ENCODE assay signal across 24 mouse cellular contexts in genomic region chr3:79569351-79569681, GRCm38 (mm10). TPM values are rescaled to one million over a fixed set of nuclear protein-coding genes. Genes with fewer than 3 reads are reported as not detected.
DNase-seq lines count a peak whose midpoint lies in the region; ATAC-seq and TF ChIP-seq lines count a peak whose summit lies in the region.
"Had no signal": no experiment of that assay in that cellular context is flagged by ENCODE, and none has a peak within 500 bp of the region (broad histone marks: within the 10 kb centered on the region; RNA-seq: fewer than 3 reads in every experiment).

No protein-coding gene starts in this region.

- TF ChIP-seq CTCF in liver, postnatal 0 days (IDR thresholded peaks at IDR 0.05; ENCODE audit: low read depth) = no peak
- no peak for TF ChIP-seq CTCF in MEL (IDR thresholded peaks at IDR 0.05 in 2 of 3, conservative IDR thresholded peaks at IDR 0.05 in 1 of 3; ENCODE audit: control insufficient read depth in 1 of 3, insufficient read depth in 1 of 3, low read depth in 2 of 3, low read length in 3 of 3, poor library complexity in 1 of 3, severe bottlenecking in 1 of 3)
- no peak for TF ChIP-seq CTCF in bone marrow macrophage, adult 2 months (IDR thresholded peaks at IDR 0.05; ENCODE audit: low read depth, low read length)

- no peak overlapping the region for H3K9ac ChIP-seq in liver, embryonic 12.5 days
- no peak overlapping the region for H3K9ac ChIP-seq in liver, postnatal 0 days (replicated peaks)
- no peak overlapping the region for H3K9ac ChIP-seq in liver, embryonic 15.5 days
- no peak overlapping the region for H3K9ac ChIP-seq in liver, embryonic 11.5 days (ENCODE audit: low read depth, low read length)
- H3K9ac ChIP-seq in MEL (ENCODE audit: control insufficient read depth, low read depth, low read length, poor library complexity, severe bottlenecking) = no peak overlapping the region; the same call in 1 of the 2 replicates
- H3K9ac ChIP-seq: embryonic facial prominence, embryonic 13.5 days; embryonic facial prominence, embryonic 15.5 days; forebrain, embryonic 12.5 days had no signal

- H3K4me1 ChIP-seq in liver, embryonic 12.5 days = peaks cover 62% of the 10 kb centered on the region
- peaks cover 21% of the 10 kb centered on the region for H3K4me1 ChIP-seq in liver, postnatal 0 days (ENCODE audit: insufficient read depth)
- H3K4me1 ChIP-seq in liver, embryonic 15.5 days (replicated peaks) = peaks cover 61% of the 10 kb centered on the region
- peaks cover 23% of the 10 kb centered on the region for H3K4me1 ChIP-seq in liver, embryonic 11.5 days (replicated peaks; ENCODE audit: control insufficient read depth, insufficient read depth, low read length)
- H3K4me1 ChIP-seq in MEL (ENCODE audit: control insufficient read depth in 1 of 2, insufficient read depth in 2 of 2, low read length in 2 of 2) = peaks cover 15 to 19% of the 10 kb centered on the region in 2 experiments; a peak in 3 of 4 replicates
- peaks cover 19% of the 10 kb centered on the region for H3K4me1 ChIP-seq in bone marrow macrophage, adult 2 months (ENCODE audit: control insufficient read depth, insufficient read depth, low read length)

- H3K4me2 ChIP-seq in liver, embryonic 12.5 days = no peak overlapping the region
- no peak overlapping the region for H3K4me2 ChIP-seq in liver, postnatal 0 days (ENCODE audit: low read depth, low read length)
- no peak overlapping the region for H3K4me2 ChIP-seq in liver, embryonic 15.5 days
- H3K4me2 ChIP-seq in liver, embryonic 11.5 days = no peak overlapping the region
- H3K4me2 ChIP-seq: embryonic facial prominence, embryonic 13.5 days; embryonic facial prominence, embryonic 15.5 days; forebrain, embryonic 12.5 days had no signal

- peaks cover 23% of the 10 kb centered on the region for H3K79me2 ChIP-seq in MEL (ENCODE audit: control insufficient read depth, insufficient read depth, low read length, poor library complexity)

- no peak for ATAC-seq in liver, embryonic 12.5 days
- ATAC-seq in liver, postnatal 0 days = no peak
- no peak for ATAC-seq in liver, embryonic 15.5 days (ENCODE audit: insufficient read depth)
- ATAC-seq in liver, embryonic 11.5 days (replicated peaks; ENCODE audit: low FRiP score) = no peak
- ATAC-seq: activated CD4-positive, CD25-positive, alpha-beta regulatory T cell, adult 4 months; forebrain, embryonic 14.5 days; forebrain, embryonic 16.5 days; Patski had no signal

- H3K27ac ChIP-seq in liver, embryonic 12.5 days = peak overlapping the region; percentile 95; the same call in 1 of the 2 replicates
- H3K27ac ChIP-seq in liver, postnatal 0 days (ENCODE audit: low read depth) = no peak overlapping the region
- peak overlapping the region; percentile 20; the same call in 1 of the 2 replicates for H3K27ac ChIP-seq in liver, embryonic 15.5 days (replicated peaks)
- H3K27ac ChIP-seq in liver, embryonic 11.5 days (ENCODE audit: low read depth, low read length) = no peak overlapping the region
- H3K27ac ChIP-seq in MEL (ENCODE audit: control insufficient read depth, low read depth, low read length) = peak overlapping the region; percentile 16; the same call in 1 of the 2 replicates
- peak overlapping the region; percentile 18 for H3K27ac ChIP-seq in bone marrow macrophage, adult 2 months (ENCODE audit: insufficient read depth, low read depth, low read length)
- H3K27ac ChIP-seq: embryonic facial prominence, embryonic 13.5 days; embryonic facial prominence, embryonic 15.5 days; forebrain, embryonic 10.5 days; forebrain, embryonic 12.5 days had no signal

- no peaks in the 10 kb centered on the region for H3K9me3 ChIP-seq in liver, embryonic 12.5 days (replicated peaks)
- no peaks in the 10 kb centered on the region for H3K9me3 ChIP-seq in liver, postnatal 0 days (ENCODE audit: low read length)
- H3K9me3 ChIP-seq in liver, embryonic 15.5 days (replicated peaks) = no peaks in the 10 kb centered on the region
- H3K9me3 ChIP-seq in liver, embryonic 11.5 days (ENCODE audit: control insufficient read depth, low read length) = no peaks in the 10 kb centered on the region
- H3K9me3 ChIP-seq in MEL (replicated peaks; ENCODE audit: insufficient read depth, low read length) = no peaks in the 10 kb centered on the region
- H3K9me3 ChIP-seq: embryonic facial prominence, embryonic 13.5 days; embryonic facial prominence, embryonic 15.5 days; forebrain, embryonic 10.5 days; forebrain, embryonic 12.5 days had no signal

- DNase-seq in liver, postnatal 0 days = no peak
- no peak for DNase-seq in liver, embryonic 11.5 days (ENCODE audit: low spot score)
- peak; percentile 55 for DNase-seq in MEL (ENCODE audit: low read depth, low spot score)
- DNase-seq in gastrocnemius, adult 18-20 months (ENCODE audit: low spot score) = no peak
- DNase-seq in lung, postnatal 36 days = no peak
- DNase-seq: adrenal gland, adult 8-10 months; adrenal gland, postnatal 36 days; cerebellum, adult 11 months; cerebellum, adult 8-10 months; cerebellum, adult 9-11 months; cerebellum, postnatal 14 days; cerebellum, postnatal 36 days; embryo, embryonic 11 days had no signal

- TF ChIP-seq POLR2A in MEL (IDR thresholded peaks at IDR 0.05; ENCODE audit: control insufficient read depth in 1 of 2, insufficient read depth in 1 of 2, low read depth in 1 of 2, low read length in 2 of 2, poor library complexity in 1 of 2) = no peak
- TF ChIP-seq POLR2A in bone marrow macrophage, adult 2 months (IDR thresholded peaks at IDR 0.05; ENCODE audit: borderline replicate concordance, low read depth, low read length) = no peak

- no peak for TF ChIP-seq RAD21 in MEL (IDR thresholded peaks at IDR 0.05; ENCODE audit: low read depth, low read length)

- H3K36me3 ChIP-seq in liver, embryonic 12.5 days = peaks cover 3% of the 10 kb centered on the region; the same call in 1 of the 2 replicates
- H3K36me3 ChIP-seq in liver, postnatal 0 days (replicated peaks; ENCODE audit: insufficient read depth, low read length) = no peaks in the 10 kb centered on the region
- no peaks in the 10 kb centered on the region for H3K36me3 ChIP-seq in liver, embryonic 15.5 days (replicated peaks)
- H3K36me3 ChIP-seq in liver, embryonic 11.5 days (ENCODE audit: control insufficient read depth, insufficient read depth, low read length) = no peaks in the 10 kb centered on the region
- H3K36me3 ChIP-seq in MEL (ENCODE audit: control insufficient read depth in 1 of 2, insufficient read depth in 2 of 2, low read length in 2 of 2) = peaks cover 0 to 18% of the 10 kb centered on the region in 2 experiments; a peak in 2 of 4 replicates
- H3K36me3 ChIP-seq: embryonic facial prominence, embryonic 13.5 days; embryonic facial prominence, embryonic 15.5 days; forebrain, embryonic 10.5 days; forebrain, embryonic 12.5 days had no signal

- no peak for TF ChIP-seq EP300 in liver, postnatal 0 days (IDR thresholded peaks at IDR 0.05; ENCODE audit: low read depth)
- TF ChIP-seq EP300 in MEL (IDR thresholded peaks at IDR 0.05; ENCODE audit: low read depth in 1 of 2, low read length in 2 of 2) = no peak; a peak in 1 of 4 replicates

- WGBS in liver, embryonic 12.5 days (ENCODE audit: insufficient replicate concordance) = 70% methylated on average over 3 of the region's 3 CpGs
- 75% methylated on average over 3 of the region's 3 CpGs for WGBS in liver, postnatal 0 days (ENCODE audit: insufficient replicate concordance)
- 70% methylated on average over 3 of the region's 3 CpGs for WGBS in liver, embryonic 15.5 days (ENCODE audit: insufficient replicate concordance)
- 79% methylated on average over 3 of the region's 3 CpGs for WGBS in liver, embryonic 11.5 days

- no peak overlapping the region for H3K4me3 ChIP-seq in liver, embryonic 12.5 days
- H3K4me3 ChIP-seq in liver, postnatal 0 days (ENCODE audit: low read depth, low read length) = no peak overlapping the region
- H3K4me3 ChIP-seq in liver, embryonic 15.5 days (replicated peaks) = no peak overlapping the region
- H3K4me3 ChIP-seq in liver, embryonic 11.5 days (ENCODE audit: low read depth, low read length) = no peak overlapping the region
- peak overlapping the region in 1 of 2 experiments; percentile 24; a peak in 1 of 4 replicates for H3K4me3 ChIP-seq in MEL (ENCODE audit: control insufficient read depth in 1 of 2, insufficient read depth in 1 of 2, low read depth in 2 of 2, low read length in 2 of 2)
- H3K4me3 ChIP-seq in bone marrow macrophage, adult 2 months (ENCODE audit: insufficient read depth, low read length) = no peak overlapping the region
- H3K4me3 ChIP-seq: embryonic facial prominence, embryonic 13.5 days; embryonic facial prominence, embryonic 15.5 days; forebrain, embryonic 10.5 days; forebrain, embryonic 12.5 days had no signal

- no peaks in the 10 kb centered on the region for H3K27me3 ChIP-seq in liver, embryonic 12.5 days (replicated peaks)
- no peaks in the 10 kb centered on the region for H3K27me3 ChIP-seq in liver, postnatal 0 days (ENCODE audit: insufficient read depth, low read length)
- no peaks in the 10 kb centered on the region for H3K27me3 ChIP-seq in liver, embryonic 15.5 days
- no peaks in the 10 kb centered on the region for H3K27me3 ChIP-seq in liver, embryonic 11.5 days (replicated peaks; ENCODE audit: control insufficient read depth, insufficient read depth, low read length)
- no peaks in the 10 kb centered on the region for H3K27me3 ChIP-seq in MEL (ENCODE audit: control insufficient read depth in 1 of 2, insufficient read depth in 2 of 2, low read length in 2 of 2)
- H3K27me3 ChIP-seq: embryonic facial prominence, embryonic 13.5 days; embryonic facial prominence, embryonic 15.5 days; forebrain, embryonic 12.5 days; Patski had no signal

RNA-seq across cellular contexts. Expression of gene Fnip2, which starts 1.7 kb away (rescaled TPM):
- 8.0 and 8.3 TPM in 2 replicates for polyA plus RNA-seq in liver, embryonic 12.5 days (2016; fragmentation: Nextera tagmentation; extraction: Ambion mirVana)
- 2.4 and 3.0 TPM in 2 replicates for polyA plus RNA-seq in liver, postnatal 0 days (2015; fragmentation: Nextera tagmentation; extraction: Ambion mirVana)
- polyA plus RNA-seq in liver, embryonic 15.5 days (2015; fragmentation: Nextera tagmentation; extraction: Ambion mirVana) = 4.8 and 6.1 TPM in 2 replicates
- polyA plus RNA-seq in liver, embryonic 11.5 days (2014; fragmentation: Nextera tagmentation; extraction: Ambion mirVana) = 7.5 and 9.7 TPM in 2 replicates
- 9.6 and 11.0 TPM in 2 replicates for total RNA-seq in MEL (2012; rRNA removed)
- 10 to 100 TPM; 10.4 to 65.8 TPM for polyA plus RNA-seq in MEL (2012; ENCODE audit: insufficient read depth in 1 of 2, insufficient read length in 2 of 2, low read depth in 1 of 2, low replicate concordance in 2 of 2, missing spikeins in 1 of 2)
- 125 and 135 TPM in 2 replicates for polyA plus RNA-seq in bone marrow macrophage, adult 2 months (2012; ENCODE audit: insufficient read depth, insufficient read length, missing spikeins)
- 1 to 10 TPM; 3.4 to 4.6 TPM for total RNA-seq in gastrocnemius, adult 18-20 months (2021)

RNA-seq across cellular contexts. Expression of gene Ppid, which starts 21.8 kb away (rescaled TPM):
- polyA plus RNA-seq in liver, embryonic 12.5 days (2016; fragmentation: Nextera tagmentation; extraction: Ambion mirVana) = 208 and 214 TPM in 2 replicates
- polyA plus RNA-seq in liver, postnatal 0 days (2015; fragmentation: Nextera tagmentation; extraction: Ambion mirVana) = 31.5 and 36.6 TPM in 2 replicates
- polyA plus RNA-seq in liver, embryonic 15.5 days (2015; fragmentation: Nextera tagmentation; extraction: Ambion mirVana) = 89.7 and 91.5 TPM in 2 replicates
- 325 and 349 TPM in 2 replicates for polyA plus RNA-seq in liver, embryonic 11.5 days (2014; fragmentation: Nextera tagmentation; extraction: Ambion mirVana)
- total RNA-seq in MEL (2012; rRNA removed) = 251 and 254 TPM in 2 replicates
- polyA plus RNA-seq in MEL (2012; ENCODE audit: insufficient read depth in 1 of 2, insufficient read length in 2 of 2, low read depth in 1 of 2, low replicate concordance in 2 of 2, missing spikeins in 1 of 2) = 100 to 1,000 TPM in 1 of 2 experiments, not detected in 1; 203 TPM
- polyA plus RNA-seq in bone marrow macrophage, adult 2 months (2012; ENCODE audit: insufficient read depth, insufficient read length, missing spikeins) = 34.9 and 45.8 TPM in 2 replicates
- total RNA-seq in gastrocnemius, adult 18-20 months (2021) = 10 to 100 TPM; 41.0 to 46.1 TPM

RNA-seq across cellular contexts. Expression of gene 4930579G24Rik, which starts 59.6 kb away (rescaled TPM):
- polyA plus RNA-seq in liver, embryonic 12.5 days (2016; fragmentation: Nextera tagmentation; extraction: Ambion mirVana) = 23.7 and 23.8 TPM in 2 replicates
- 8.7 and 9.6 TPM in 2 replicates for polyA plus RNA-seq in liver, postnatal 0 days (2015; fragmentation: Nextera tagmentation; extraction: Ambion mirVana)
- polyA plus RNA-seq in liver, embryonic 15.5 days (2015; fragmentation: Nextera tagmentation; extraction: Ambion mirVana) = 15.1 and 18.0 TPM in 2 replicates
- 29.0 and 30.3 TPM in 2 replicates for polyA plus RNA-seq in liver, embryonic 11.5 days (2014; fragmentation: Nextera tagmentation; extraction: Ambion mirVana)
- total RNA-seq in MEL (2012; rRNA removed) = 9.2 and 10.7 TPM in 2 replicates
- polyA plus RNA-seq in MEL (2012; ENCODE audit: insufficient read depth in 1 of 2, insufficient read length in 2 of 2, low read depth in 1 of 2, low replicate concordance in 2 of 2, missing spikeins in 1 of 2) = 1 to 10 TPM in 1 of 2 experiments, not detected in 1; 8.5 TPM
- polyA plus RNA-seq in bone marrow macrophage, adult 2 months (2012; ENCODE audit: insufficient read depth, insufficient read length, missing spikeins) = 10.0 and 12.1 TPM in 2 replicates
- total RNA-seq in gastrocnemius, adult 18-20 months (2021) = 1 to 10 TPM; 1.0 to 1.3 TPM

RNA-seq across cellular contexts. Expression of gene Etfdh, which starts 60.0 kb away (rescaled TPM):
- polyA plus RNA-seq in liver, embryonic 12.5 days (2016; fragmentation: Nextera tagmentation; extraction: Ambion mirVana) = 39.2 and 41.1 TPM in 2 replicates
- 215 and 239 TPM in 2 replicates for polyA plus RNA-seq in liver, postnatal 0 days (2015; fragmentation: Nextera tagmentation; extraction: Ambion mirVana)
- polyA plus RNA-seq in liver, embryonic 15.5 days (2015; fragmentation: Nextera tagmentation; extraction: Ambion mirVana) = 44.5 and 47.5 TPM in 2 replicates
- 48.8 and 54.5 TPM in 2 replicates for polyA plus RNA-seq in liver, embryonic 11.5 days (2014; fragmentation: Nextera tagmentation; extraction: Ambion mirVana)
- total RNA-seq in MEL (2012; rRNA removed) = 34.2 and 37.6 TPM in 2 replicates
- polyA plus RNA-seq in MEL (2012; ENCODE audit: insufficient read depth in 1 of 2, insufficient read length in 2 of 2, low read depth in 1 of 2, low replicate concordance in 2 of 2, missing spikeins in 1 of 2) = 10 to 100 TPM in 1 of 2 experiments, not detected in 1; 47.7 TPM
- polyA plus RNA-seq in bone marrow macrophage, adult 2 months (2012; ENCODE audit: insufficient read depth, insufficient read length, missing spikeins) = 25.5 and 28.4 TPM in 2 replicates
- total RNA-seq in gastrocnemius, adult 18-20 months (2021) = 100 to 1,000 TPM; 117 to 139 TPM

Comparison
In these comparisons a context has a peak if more than half of its experiments do, and no peak if none do; other contexts are left out.
1. H3K27ac ChIP-seq: peak in liver, embryonic 12.5 days (single experiment), liver, embryonic 15.5 days (single experiment), MEL (single experiment) and bone marrow macrophage, adult 2 months (single experiment); none in liver, postnatal 0 days (single experiment) and liver, embryonic 11.5 days (single experiment).